Mouse (Mus musculus) ovary, postnatal 14 days (tissue): ENCODE measurements around the gene Adora2a.
"Not testable (repeated sequence)": the region's sequence is repeated elsewhere in the genome, so short reads cannot be mapped to it uniquely, and the experiment has no call there.

Source experiments
- DNase-seq: peaks from one replicate; pipeline ENCODE4 v3.0.0; 2022; ENCODE audit warnings: low spot score

The Adora2a gene

GRCm38 (mm10) chr10:75350564-75350963, 33.9 kb downstream of the Adora2a start:
- DNase-seq = no peak

- no peak for DNase-seq
Measured at GRCm38 (mm10) chr10:75352541-75352940, 35.9 kb downstream of the Adora2a start.

- DNase-seq = not testable (repeated sequence)
Measured at GRCm38 (mm10) chr10:75353838-75354241, 37.2 kb downstream of the Adora2a start.

GRCm38 (mm10) chr10:75355341-75355740, 38.7 kb downstream of the Adora2a start:
- DNase-seq = no peak

DNA sequence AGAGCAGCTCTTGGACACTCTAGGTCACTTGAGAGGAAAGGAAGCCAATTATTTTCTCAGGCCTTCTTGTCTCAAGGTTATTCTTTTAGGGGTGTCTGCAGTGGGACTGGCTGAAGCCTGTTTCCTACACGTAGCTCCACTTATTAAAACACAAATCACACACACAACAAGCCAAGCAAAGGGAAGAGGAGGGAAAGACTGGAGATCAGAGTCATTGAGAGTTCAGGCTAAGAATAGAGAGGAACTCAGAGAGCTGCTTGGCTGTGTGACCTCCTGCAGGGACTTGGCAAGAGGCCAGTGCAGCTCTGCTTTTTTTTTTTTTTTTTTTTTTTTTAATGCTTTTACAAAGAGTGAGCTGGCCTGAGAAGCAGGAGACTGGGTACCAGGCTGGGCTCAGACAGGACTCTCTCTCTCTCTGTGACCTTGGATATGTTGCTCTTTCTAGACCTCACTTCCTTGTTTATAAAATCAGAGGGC, 47.6 kb downstream of the Adora2a start:
- not testable (repeated sequence) for DNase-seq

- DNase-seq = no peak
Measured at GRCm38 (mm10) chr10:75364796-75365195, 48.1 kb downstream of the Adora2a start.

- DNase-seq = no peak
Measured at GRCm38 (mm10) chr10:75365231-75365633, 48.6 kb downstream of the Adora2a start.

- not testable (repeated sequence) for DNase-seq
Measured at GRCm38 (mm10) chr10:75373655-75374351, 57.1 kb downstream of the Adora2a start.

- DNase-seq = no peak
Measured at GRCm38 (mm10) chr10:75378688-75379087, 62.0 kb downstream of the Adora2a start.
